Mouse (Mus musculus): ENCODE data around the gene Cdkl1.

Cdkl1 gene

DNA sequence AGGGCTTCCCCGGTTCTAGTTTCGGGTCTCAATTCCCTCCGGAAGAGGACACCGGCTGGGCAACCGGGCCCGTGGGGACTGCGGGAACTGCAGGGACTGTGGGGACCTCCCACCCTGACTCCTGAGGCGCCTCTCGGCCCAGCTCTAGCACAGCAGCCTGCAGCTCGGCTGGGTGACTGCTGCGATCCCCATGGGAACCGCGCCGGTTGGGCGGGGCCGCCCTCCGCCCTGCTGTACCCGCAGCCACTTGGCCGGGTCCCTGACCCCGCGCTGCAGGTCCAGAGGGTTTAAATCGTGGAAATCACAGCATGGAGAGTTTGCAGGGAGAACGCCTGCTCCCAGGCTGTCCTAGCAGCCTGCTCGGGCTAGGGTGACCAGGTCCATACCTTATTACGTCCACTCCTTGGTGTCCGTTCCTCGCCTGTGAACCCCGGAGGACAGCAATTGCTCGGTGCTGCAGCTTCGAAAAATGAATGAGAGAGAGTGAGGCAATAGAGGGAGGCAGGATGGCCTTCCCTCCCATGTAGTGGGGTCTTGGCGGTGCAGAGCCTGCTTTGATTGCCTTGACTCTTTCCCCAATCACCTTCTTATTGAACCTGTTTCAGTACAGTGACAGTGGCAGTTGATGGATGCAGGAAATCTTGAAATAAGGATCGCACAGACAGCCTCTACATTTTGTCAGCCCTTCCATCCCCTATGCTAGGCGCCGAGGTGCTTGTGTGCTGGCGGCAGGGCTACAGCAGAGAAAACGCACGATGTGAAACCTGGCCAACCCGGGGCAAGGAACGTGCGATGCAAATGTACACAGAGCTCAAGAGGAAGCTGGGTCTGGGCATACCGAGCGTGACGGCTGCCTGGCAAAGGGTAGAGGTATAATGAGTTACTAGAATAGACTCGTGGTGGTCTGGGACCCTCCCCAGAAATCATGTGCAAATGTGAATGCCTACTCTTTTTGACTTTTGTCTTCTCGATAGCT lies at the start of gene Cdkl1:
Cdkl1 (minus strand) TSS at position 738 of the 976 bp plus-strand sequence.
- DNase-seq = peak; percentile 88 to 93

DNA sequence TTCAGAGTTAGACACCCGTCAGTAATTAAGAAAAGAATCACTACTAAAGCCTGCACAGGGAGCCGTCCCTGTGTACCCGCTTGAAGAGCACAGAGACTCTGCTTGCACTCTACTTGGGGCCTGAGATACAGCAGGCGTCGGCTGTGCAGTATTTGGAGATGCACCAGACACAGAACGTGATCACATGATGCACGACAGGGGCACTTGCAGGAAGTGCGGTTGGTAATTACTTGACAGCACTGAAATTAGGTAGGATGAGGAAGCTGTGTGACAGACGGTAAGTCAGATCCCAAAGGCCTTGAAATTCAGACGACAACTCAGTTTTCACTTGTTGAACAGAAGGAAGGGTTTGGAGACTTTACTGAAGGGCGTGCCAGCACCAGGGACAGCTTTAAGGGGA lies 47.3 kb upstream of the Cdkl1 start:
- DNase-seq = no peak

DNA sequence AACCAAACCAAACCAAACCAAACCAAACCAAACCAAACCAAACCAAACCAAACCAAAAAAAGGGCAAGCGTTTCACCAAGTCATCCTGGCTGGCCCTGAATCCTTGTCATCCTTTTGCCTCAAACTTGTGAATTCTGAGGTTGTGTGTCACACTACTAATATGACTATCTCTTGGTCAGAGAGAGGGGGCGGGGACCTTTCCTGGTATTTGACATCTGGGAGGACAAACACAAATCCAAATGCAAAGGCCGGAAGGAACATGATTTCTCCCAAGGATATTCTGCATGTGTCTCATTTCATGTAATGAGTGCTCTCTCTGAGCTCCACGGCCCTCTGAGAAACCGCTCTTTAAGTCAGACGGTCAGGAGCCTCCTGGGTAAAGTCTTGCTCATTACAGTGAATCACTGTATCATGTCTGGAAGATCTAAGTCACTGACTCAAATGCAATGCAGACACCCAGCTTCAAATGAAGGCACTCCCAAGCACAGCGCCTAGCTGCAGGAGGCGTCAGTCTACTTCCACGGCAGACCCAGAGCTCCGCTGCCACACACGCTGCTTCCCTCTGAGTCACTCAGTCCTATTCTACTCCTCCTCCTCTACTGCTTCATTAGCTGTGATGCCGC lies 43.0 kb upstream of the Cdkl1 start:
- no peak for DNase-seq

DNA sequence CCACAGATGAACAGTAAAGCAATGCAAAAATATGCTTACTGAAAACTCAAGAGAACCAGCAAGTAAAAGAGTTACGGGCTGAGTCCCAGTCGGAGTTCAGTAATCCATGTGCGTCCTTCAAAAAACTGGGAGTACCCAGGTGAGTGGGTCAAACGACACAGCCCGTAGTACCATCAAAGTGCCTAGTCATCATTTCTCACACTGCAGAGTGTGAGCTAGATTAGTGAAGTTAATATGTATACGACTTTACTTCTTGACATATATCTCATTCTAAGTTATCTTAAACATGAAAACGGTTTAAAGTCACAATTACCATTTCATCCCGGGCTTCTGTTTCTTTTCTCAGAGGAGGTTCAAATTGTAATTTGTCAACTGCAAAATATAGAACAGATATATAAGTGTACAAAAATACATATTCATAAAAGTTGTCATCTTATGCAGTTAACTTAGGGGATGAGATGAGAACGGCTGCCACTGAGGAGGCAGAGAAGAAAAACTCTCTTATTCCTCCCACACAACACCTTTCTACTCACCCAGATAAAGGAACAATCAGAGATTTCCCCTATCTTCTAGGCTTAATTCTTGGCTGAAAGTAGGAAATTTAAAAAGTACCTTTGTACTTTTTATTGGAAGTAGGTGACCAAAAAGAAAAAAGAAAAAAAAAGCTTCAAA lies 40.3 kb upstream of the Cdkl1 start:
- DNase-seq = no peak

DNA sequence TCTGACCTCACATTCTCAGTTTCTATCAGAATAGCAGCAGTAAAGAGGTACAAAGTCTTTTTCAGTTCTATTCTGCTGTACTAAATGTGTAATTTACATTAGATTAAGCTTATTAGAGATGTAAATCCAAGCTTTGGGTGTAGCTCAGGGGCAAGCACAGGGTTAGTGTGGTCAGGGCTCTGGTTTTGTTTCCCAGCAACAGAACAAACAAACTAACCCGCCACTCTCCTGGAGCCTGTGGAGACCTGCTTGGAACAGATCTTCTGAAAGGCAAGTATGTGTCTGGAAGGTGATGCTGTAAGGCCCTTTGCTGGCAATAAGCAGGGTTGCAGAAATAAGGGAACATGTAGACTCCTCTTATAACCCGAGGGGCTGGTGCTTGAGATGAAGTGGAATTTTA lies 37.1 kb upstream of the Cdkl1 start:
- DNase-seq = no peak

DNA sequence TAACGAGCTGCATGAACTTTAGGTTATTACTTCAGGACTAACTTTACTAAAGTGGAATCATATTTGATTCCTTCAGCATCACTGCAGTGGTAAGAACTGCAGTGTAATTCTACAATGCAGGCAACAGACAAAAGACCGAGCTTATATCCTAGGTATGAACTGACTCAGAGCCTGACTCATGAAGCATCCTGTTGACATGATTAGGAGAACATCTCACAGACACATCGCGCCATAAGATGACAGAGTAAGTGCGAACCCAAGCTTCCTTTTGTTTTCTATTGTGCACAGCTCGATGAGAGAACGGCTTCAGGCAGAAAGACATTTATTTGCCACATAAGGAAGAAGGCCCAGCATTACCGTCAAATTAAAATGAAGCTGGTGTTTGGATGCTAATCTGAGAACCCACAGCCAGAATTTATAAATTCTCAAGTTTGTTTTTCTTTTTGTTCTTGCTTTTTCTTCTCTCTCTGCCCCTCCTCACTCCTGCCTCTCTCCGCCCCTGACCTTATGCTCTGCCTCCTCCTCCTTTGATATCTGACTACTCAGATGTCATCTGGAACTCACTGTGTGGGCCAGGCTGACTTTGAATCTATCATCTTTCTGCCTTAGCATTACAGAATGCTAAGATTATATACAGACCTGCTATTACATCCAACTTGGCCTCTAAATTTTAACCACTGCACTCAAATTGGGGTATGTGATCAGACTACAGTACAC lies 34.0 kb upstream of the Cdkl1 start:
- no peak for DNase-seq

DNA sequence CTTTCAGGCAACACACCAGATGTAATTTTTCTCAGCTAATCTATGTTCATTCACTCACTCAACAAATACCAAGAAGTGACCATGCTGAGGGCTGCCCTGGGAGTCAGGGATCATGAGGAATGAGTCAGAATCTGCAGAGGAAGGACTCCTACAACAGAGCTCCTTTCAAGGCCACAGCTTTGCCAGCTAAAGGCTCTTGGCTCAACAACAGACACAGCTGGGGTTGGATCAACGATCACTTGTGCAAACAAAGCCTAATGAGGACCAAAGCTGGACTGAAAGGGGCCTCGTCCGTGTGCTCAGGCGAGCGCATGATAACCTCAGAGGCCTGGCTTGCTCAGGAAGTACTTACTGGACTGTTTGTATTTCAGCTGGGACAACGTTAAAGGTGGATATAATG lies 23.2 kb upstream of the Cdkl1 start:
- no peak for DNase-seq

DNA sequence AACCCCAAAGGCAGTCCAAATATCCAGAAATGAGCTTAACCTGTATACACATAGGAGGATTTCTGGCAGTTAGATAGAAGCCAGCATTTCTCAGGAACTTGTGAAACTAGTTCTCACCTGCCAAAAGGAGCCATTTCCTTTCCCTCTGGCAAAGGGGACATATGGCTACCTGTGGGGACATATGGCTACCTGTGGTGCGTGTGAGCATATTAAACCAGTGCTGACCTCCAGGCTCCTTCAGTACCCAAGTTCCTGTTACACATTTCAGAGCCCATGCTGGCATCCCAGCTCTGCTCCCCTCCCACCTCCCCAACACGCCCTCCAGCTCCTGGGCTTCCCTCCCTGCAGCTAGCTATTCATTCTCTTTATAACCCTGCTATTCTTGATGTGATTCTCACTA lies 22.5 kb upstream of the Cdkl1 start:
- no peak for DNase-seq

DNA sequence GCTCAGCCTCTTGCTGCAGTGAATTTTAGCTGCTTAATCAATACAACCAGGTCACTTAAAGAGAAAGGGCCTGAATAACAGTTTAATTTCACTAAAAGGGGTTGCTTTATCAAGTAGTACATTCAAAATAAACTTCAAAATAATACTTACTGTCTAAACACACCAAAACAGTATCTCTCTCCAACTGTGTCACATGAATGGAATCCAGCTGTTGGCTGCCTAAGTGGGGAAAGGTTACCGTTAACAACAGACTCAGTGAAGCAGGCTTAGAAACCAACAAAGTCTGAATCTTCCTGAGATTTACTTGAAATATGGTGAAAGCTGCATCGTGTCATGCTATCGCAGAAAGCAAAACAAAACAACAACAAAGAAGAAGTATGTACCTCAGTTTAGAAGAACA lies 21.9 kb upstream of the Cdkl1 start:
- DNase-seq = peak in 1 of 2 experiments; percentile 13

DNA sequence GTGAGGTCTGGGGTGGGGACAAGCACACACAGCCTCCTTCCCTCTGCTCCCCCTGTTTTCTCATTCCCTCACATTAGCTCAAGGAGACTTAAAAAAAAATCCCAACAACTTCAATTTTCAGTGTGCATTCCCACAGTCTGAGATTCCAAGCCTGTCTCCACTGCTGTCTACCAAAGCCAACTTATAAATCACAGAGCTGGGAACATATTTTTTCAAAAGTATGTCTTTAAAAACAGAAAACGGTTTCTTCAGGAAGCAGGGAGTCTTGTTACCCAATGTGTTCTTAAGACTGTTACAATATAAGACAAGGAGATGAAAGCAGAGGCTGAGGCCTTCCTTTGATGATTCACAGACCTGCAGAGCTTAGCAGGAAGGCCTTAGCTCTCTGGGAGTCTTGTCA lies 20.9 kb upstream of the Cdkl1 start:
- no peak for DNase-seq

DNA sequence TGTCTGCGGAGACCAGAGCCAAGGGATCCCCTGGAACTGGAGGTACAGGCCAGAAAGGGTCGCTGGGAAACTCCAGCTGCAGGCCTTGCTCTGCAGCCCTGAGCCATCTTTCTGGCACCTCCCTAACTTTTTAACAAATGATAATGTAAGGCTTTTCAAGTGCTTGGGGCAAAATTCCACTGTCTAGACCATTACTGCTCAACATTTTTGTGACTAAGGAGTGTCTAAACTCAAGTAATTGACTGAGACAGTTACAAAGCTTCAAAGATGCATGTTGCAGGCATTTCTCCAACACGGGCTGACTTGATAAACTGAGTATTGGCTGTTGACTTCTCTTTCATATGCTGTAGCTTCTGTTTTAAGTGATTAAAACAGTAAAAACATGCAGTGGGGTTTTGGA lies 18.4 kb upstream of the Cdkl1 start:
- DNase-seq = no peak

DNA sequence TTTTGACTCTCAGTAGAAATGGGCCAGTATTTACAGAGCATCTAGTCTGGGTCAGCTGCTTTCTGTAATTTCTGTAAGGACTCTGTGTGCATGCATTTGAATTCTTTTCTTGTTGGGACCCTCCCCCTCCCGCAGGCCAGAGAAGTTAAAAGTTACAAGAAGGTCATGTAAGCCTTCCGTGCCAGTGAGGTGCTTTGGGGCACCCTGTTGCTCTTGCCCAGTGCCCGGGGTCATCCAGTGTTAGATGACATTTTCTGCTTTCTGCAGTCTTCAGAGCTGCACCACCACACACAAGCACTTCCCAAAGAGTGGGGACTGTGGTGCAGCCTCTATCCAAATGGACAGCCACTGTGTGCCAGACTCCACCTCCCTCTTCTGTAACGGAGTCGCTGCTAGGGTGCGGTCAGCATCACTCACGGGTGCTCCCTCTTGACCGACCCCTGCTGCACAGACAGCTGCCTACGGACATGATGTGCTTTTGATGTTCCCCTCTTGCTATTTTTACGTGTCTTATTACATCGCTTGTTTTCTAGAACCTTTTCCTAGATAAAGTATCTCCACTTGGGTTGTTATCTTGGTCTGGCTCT lies 16.4 kb upstream of the Cdkl1 start:
- DNase-seq = peak in 1 of 2 experiments; percentile 41

DNA sequence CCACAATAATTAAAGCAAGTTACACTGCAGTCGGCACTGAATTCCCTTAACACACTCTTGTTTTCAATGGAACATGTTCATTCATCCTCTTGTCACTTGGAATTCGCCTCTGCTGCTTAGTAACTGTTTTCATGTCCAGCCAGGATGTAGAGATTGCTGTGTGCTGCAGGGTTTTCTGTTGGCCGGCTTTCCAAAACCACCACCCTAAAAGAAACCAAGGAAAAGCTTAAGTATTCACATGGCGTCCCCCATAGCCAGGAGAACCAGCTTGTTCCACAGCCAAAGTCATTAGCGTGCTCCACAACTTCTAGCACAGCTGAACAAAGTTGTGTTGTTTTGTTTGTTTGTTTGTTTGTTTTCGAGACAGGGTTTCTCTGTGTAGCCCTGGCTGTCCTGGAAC lies 14.1 kb upstream of the Cdkl1 start:
- DNase-seq = no peak

DNA sequence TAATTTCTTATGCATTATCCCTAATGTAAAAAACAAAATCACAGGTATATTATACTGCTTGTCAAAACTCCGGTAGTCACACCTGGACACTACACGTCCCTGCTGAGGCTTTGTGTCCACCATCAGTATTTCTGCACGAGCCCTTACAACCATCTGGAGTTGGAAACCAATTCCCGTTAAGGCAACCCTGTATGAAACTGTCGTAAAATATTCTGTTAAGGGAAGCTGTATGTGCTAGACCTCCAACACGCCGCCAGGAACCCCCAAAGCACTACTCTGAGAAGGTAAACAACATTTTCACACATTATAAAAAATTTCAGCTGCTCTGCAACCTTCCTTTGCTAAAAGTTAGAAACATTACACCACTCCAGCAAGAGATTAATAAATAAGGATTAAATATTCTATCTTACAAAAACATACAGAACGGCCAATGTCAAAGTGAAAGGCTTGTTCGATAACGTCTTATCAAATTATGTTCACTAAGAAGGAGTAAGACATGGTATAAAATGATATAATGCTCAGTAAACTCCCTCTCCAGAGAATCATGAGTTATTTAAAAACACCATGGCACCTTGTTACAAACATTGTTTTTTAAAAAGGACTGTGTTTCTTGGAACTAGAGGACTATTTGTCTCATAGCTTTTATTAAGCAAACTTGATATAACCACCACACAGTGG lies 13.5 kb upstream of the Cdkl1 start:
- no peak for DNase-seq

DNA sequence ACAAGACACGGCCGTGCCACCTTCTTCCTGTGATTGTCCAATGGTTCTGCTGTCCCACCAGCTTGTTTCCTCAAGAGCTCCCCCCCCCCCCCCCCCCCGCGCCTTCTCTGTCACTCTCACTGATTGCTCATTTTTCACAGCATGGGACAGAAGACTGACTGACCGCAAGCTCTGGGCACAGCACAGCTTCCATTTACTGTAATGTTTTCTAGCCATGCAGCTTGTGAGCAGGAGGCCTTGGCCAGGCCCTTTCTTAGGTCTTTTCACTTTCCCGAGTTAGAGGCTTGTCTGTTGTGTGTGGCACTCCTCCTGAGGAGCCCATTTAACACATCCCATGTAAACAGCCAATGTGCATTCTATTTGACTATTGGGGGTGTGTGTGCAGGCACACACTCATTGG lies 12.1 kb upstream of the Cdkl1 start:
- DNase-seq = no peak

DNA sequence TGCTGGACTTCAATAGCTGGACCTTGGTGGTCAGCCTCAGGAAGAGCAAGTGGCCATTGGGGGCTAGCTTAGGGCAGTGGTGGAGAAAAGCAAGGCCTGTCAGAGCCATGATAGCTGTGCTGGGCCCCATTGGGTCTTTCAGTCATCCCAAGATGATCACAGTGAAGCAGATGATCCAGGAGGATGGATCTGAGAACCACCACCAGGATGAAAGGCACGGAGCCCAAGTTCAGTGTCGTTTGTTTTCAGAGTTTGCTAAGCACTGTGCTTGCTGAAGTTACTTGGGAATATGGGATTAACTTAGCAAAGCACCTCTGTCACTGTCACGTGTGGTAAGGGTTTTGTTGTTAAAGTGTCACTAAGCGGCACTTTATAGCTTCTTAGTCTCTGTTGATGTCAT lies 9.5 kb upstream of the Cdkl1 start:
- no peak for DNase-seq

DNA sequence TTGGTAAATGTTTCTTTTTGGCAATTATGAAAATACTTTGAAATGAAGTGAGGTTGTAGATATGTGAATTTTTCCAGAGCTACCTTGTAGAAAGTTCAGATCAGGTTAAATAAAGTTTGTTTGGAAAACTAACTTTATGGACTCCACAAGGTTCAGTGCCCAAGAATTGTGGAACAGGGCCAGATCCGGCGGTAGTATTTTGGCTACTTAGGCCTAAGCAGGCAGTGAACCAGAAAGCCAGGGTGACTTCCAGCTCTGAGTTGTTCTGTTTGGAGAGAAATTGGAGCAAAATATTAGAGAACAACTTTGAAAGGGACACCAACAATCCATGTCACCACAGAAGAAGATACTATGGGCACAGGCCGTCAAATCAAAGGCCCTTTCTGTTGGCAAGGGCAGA lies 5.2 kb upstream of the Cdkl1 start:
- DNase-seq = peak; percentile 91

DNA sequence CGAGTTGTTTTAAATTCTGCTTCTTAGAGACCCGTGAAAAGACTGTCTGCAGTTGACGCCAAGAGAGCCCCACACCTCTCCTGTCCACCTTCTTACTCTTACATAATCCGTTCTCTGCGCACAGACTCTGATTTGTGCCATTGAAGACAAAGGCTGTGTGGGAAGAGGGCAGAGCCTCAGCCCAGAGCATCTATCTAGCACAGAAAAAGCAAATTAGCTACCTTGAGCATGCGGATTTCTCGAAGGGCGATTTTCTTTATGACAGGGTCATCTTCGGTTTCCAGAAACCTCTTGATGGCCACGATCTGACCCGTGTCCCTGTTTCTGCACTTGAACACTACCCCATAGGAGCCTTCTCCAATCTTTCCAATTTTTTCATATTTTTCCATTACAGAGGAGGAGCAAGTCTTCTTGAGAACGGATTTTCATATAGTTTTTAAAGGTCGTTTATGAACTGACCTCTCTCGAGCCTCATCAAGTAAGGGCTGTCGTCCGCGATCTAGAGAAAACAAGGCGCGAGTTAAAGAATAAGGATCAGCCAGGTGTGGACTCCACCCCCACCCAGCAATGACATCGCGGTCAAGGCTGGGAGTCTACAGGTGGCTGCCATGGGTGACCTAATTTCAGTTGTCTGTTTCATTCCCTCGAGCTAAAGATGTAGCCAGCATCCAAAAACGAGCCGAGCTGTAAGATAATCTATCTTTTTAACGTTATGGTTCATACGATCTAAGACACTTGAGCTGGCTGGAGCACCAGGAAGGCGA lies 1.1 kb downstream of the Cdkl1 start:
- DNase-seq = peak; percentile 64 to 70

DNA sequence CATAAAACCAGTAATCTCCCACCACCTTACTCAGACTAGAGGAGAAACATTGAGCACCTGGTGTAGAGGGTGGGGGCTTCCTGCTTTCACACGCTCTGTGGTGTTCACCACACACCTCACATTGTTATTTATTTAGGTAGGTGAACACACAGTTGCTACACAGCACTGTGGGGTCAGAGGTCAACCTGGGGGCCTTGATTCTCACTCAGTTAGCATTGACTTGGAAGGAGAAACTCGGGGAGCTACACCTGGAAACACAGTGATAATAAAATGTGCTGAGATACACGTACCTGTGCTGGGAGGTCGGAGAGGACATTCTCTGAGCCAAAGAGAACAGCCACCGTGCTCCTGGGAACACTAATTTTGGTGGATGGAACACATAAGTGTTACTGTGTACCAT lies 2.7 kb downstream of the Cdkl1 start:
- DNase-seq = peak in 1 of 2 experiments; percentile 44

DNA sequence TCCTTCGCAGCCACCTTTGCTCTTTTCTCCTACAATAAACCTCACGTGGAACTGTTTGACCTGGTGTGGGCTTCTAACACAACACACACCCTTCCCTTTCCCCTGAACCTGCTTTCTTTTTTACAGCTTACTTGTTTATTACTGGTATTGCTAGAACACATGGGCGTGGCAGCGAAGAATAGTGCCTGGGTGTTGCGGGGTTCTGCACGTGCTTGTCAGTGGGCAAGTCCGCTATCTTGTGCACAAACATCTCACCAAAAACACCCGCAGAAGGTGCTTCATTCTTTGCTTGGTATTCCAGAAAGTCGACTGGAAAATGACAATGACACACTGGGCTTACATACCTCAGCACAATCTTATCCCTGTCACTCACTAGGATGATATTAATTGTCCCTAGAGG lies 5.6 kb downstream of the Cdkl1 start:
- DNase-seq = no peak
